Mouse (Mus musculus) thymus, adult 18-20 months (tissue): ENCODE measurements around the gene Hist1h4a.
"Not testable (repeated sequence)": the region's sequence is repeated elsewhere in the genome, so short reads cannot be mapped to it uniquely, and the experiment has no call there.

Source experiments
- DNase-seq, 2 experiments: peaks; one replicate each; pipeline ENCODE4 v3.0.0; 2022; ENCODE audit warnings: mixed read lengths in 2 of 2

Hist1h4a gene

GRCm38 (mm10) chr13:23760972-23761864 lies at the start of gene Hist1h4a:
Hist1h4a (minus strand) TSS chr13:23761230.
- peak; percentile 94 to 98 for DNase-seq

GRCm38 (mm10) chr13:23806422-23807052 lies 45.5 kb upstream of the Hist1h4a start, which contains the start of gene Slc17a2:
Slc17a2 (plus strand) TSS chr13:23806993.
- no peak for DNase-seq

- no peak for DNase-seq
Observed at GRCm38 (mm10) chr13:23804532-23804931, 43.5 kb upstream of the Hist1h4a start.

GRCm38 (mm10) chr13:23799405-23799804 lies 38.4 kb upstream of the Hist1h4a start:
- no peak for DNase-seq

GRCm38 (mm10) chr13:23792520-23792919 lies 31.5 kb upstream of the Hist1h4a start:
- DNase-seq = no peak

- DNase-seq = no peak
Observed at GRCm38 (mm10) chr13:23779025-23779424, 18.0 kb upstream of the Hist1h4a start.

- DNase-seq = no peak
Observed at GRCm38 (mm10) chr13:23778339-23778738, 17.3 kb upstream of the Hist1h4a start.

- DNase-seq = no peak
Observed at GRCm38 (mm10) chr13:23772561-23773313, 11.7 kb upstream of the Hist1h4a start.

GRCm38 (mm10) chr13:23769613-23770012 lies 8.6 kb upstream of the Hist1h4a start, which contains the start of gene Trim38:
Trim38 (plus strand) TSS chr13:23769913.
- DNase-seq = not testable (repeated sequence)

GRCm38 (mm10) chr13:23768834-23769397 lies 7.9 kb upstream of the Hist1h4a start:
- no peak for DNase-seq

- DNase-seq = no peak
Observed at GRCm38 (mm10) chr13:23766772-23767171, 5.7 kb upstream of the Hist1h4a start.

- no peak for DNase-seq
Observed at GRCm38 (mm10) chr13:23765172-23765513, 4.1 kb upstream of the Hist1h4a start.

- DNase-seq = peak in 1 of 2 experiments; percentile 9
Observed at GRCm38 (mm10) chr13:23764324-23765171, 3.5 kb upstream of the Hist1h4a start.

GRCm38 (mm10) chr13:23763586-23764323 lies 2.7 kb upstream of the Hist1h4a start, which contains the start of gene Hist1h1a:
Hist1h1a (plus strand) TSS chr13:23763666.
- DNase-seq = peak; percentile 81 to 86

GRCm38 (mm10) chr13:23763242-23763585 lies 2.2 kb upstream of the Hist1h4a start:
- DNase-seq = no peak

- peak; percentile 34 to 65 for DNase-seq
Observed at GRCm38 (mm10) chr13:23761871-23762821, 1.1 kb upstream of the Hist1h4a start, which contains the start of gene Hist1h3a. Hist1h3a (minus strand) TSS chr13:23762386.

GRCm38 (mm10) chr13:23760240-23760971 lies 624 bp downstream of the Hist1h4a start:
- DNase-seq = no peak

GRCm38 (mm10) chr13:23759916-23760239 lies 1.2 kb downstream of the Hist1h4a start:
- DNase-seq = peak in 1 of 2 experiments; percentile 49

- no peak for DNase-seq
Observed at GRCm38 (mm10) chr13:23759251-23759771, 1.7 kb downstream of the Hist1h4a start.
